Mouse (Mus musculus): ENCODE data around the gene Tgfbr3l.
A peak's percentile ranks its signal among the peaks of the same experiment; 100 is the strongest.
"Not testable (repeated sequence)": the region's sequence is repeated elsewhere in the genome, so short reads cannot be mapped to it uniquely, and the experiment has no call there.

Tgfbr3l gene

DNA sequence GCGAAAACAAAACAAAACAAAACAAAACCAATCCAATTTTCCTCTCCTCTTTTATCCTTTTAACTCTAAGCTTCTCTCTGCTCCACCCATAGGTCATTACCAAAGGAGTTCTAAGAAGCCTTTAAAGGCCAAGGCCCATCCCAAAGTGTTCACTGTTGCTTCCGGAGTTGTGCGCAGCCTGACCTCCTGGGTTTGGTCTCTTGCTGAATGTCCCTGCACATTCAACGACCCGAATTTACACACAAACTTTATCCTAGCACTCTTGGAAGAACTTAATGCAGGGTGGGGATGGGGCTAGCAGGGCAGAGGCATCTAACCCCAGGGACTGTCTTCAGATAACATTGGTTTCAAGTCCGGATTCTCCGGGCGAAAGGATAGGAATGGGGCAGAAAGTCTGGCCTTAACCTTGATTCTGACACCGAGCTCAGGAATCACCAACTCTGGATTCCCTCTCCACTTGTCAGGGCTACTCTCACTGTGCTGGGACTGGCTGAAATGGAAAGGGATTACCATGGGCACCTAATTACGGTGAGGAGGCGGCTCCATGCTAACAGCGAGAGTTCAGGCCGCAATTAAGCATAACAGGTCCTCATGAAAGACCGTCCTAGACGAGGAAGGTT, 10.1 kb upstream of the Tgfbr3l start:
- DNase-seq (ENCODE audit: low read depth in 1 of 2, low spot score in 2 of 2): no peak

DNA sequence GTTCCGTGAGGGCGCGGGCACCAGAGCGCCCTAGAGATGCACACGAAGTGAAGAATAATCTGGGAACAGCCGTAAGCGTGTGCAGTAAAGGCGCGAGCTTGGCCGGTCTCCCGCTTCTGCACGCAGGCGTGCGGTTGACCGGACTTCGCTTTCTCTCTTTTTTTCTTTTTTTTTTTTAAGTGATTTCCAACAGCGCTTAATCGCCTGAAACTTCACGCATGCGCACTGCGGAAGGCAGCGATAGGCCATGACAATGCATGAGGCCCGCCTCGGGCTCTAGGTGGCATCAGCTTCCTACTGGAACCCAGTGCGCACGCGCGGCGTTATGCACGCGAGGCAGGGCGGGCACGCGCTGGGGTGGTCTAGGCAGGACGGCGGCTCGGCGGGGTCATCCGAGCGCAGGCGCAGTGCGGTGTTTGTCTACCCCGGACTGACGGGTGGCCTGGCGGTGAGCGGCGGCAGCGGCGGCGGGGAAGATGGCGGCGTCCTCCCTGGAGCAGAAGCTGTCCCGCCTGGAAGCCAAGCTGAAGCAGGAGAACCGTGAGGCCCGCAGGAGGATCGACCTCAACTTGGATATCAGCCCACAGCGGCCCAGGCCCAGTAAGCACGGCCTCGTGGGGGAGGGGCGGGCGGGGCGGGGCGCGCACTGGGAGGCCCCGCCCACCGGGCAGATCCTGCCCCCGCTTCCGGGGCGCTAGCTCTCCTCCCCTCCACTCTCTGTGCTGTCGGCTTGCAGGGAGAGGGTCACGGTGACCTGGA, 9.4 kb upstream of the Tgfbr3l start, which contains the start of the genes Map2k7 and Gm49320:
Gene Map2k7 (plus strand): TSS at position 307 of the 759 bp plus-strand sequence.
Gene Gm49320 (plus strand): TSS at position 432 of the 759 bp plus-strand sequence.
- peak; percentile 96 to 98 for DNase-seq (ENCODE audit: low read depth in 1 of 2, low spot score in 2 of 2)

DNA sequence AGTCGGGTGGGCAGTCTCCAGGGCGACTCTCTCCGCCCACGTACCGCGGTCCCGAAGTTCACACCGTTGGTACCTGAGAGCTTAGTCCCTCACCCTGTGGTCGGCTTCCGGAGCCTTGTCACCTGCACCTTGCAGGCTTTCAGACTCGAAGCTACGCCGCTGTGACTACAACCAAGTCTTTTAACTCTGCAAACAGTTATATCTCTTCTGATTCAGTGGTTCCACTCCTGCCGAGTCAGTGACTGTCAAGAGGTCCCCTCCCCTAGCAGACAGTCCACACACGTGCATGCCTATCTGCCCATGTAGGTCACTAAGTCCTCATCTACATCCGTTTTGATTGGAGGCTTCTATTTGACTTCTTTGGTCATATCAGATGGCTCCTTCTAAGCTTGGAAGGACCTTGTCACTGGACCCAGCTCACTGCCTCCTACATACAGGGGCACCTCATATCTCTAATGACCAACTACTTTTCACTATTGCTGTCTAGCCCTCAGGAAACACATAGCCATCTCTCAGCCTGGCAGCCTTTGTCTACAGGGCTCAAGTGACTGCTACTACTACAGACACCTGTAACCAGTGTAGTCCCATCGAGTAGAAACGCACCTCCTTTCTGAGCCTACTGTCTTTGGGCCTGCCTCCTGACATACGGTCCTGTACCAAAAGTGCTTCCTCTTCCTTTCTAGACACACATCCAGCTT, 8.7 kb upstream of the Tgfbr3l start:
- no peak for DNase-seq (ENCODE audit: low read depth in 1 of 2, low spot score in 2 of 2)

- DNase-seq (ENCODE audit: low read depth in 1 of 2, low spot score in 2 of 2): no peak
These were observed 3.0 kb upstream of the Tgfbr3l start for GRCm38 (mm10) chr8:4245061-4245460.

GRCm38 (mm10) chr8:4245737-4246136, 2.3 kb upstream of the Tgfbr3l start:
- no peak for DNase-seq (ENCODE audit: low read depth in 1 of 2, low spot score in 2 of 2)

GRCm38 (mm10) chr8:4247241-4247640, 773 bp upstream of the Tgfbr3l start:
- DNase-seq (ENCODE audit: low read depth in 1 of 2, low spot score in 2 of 2): no peak

DNA sequence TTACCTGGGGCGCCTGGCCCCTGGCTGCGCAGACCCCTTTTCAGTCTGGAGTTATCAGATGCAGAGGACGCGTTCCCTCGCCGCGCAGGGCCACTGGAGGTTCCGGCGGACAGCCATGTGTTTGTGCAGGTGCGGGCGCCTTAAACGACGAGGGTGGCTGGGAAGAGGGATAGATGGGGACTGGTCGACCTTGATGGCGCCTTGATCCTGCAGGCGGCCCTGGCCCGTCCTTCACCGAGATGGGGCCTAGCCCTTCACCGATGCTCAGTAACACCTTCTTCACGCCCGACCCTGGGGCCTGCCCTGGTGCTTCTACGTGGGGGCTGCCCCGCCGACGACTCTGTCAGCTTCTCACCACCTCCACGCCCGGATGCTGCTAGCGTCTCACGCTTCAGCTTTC, 1.2 kb downstream of the Tgfbr3l start:
- no peak for DNase-seq (ENCODE audit: low read depth in 1 of 2, low spot score in 2 of 2)

DNA sequence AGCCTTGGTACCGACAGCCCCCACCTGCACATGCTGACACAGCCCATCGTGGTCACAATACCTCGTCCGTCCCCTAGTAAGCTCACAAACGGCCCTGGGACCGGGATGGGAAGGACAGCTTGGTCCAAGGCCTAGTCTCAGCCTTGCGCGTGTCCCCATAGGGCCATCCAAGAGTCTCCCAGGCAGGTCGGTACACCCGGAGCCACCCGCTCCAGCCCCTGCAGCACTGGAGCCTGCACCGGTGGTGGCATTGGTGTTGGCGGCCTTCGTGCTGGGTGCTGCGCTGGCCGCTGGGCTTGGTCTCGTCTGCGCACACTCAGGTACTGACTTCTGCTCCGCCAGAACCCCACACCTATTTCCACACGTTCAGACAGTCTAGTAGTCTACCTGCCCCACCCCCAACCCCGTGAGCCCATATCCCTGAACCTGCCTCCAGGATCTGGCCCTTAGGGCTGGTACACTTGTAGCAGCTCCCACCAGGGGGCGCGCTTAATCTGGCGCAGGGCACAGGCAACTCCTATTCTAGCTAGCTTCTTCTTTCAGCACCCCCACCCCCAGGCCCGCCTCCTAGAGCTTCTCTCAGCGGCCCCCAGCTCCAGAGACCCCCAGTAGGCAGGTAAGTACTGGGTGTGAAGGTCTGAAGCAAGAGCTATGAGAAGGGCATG, 2.4 kb downstream of the Tgfbr3l start:
- DNase-seq (ENCODE audit: low read depth in 1 of 2, low spot score in 2 of 2): peak; percentile 46 to 74

GRCm38 (mm10) chr8:4252116-4252760, 4.2 kb downstream of the Tgfbr3l start:
- no peak for DNase-seq (ENCODE audit: low read depth in 1 of 2, low spot score in 2 of 2)

GRCm38 (mm10) chr8:4252934-4253841, 5.2 kb downstream of the Tgfbr3l start, which contains the start of gene Snapc2:
Snapc2 (plus strand) TSS chr8:4253080.
- peak; percentile 75 to 88 for DNase-seq (ENCODE audit: low read depth in 1 of 2, low spot score in 2 of 2)

DNA sequence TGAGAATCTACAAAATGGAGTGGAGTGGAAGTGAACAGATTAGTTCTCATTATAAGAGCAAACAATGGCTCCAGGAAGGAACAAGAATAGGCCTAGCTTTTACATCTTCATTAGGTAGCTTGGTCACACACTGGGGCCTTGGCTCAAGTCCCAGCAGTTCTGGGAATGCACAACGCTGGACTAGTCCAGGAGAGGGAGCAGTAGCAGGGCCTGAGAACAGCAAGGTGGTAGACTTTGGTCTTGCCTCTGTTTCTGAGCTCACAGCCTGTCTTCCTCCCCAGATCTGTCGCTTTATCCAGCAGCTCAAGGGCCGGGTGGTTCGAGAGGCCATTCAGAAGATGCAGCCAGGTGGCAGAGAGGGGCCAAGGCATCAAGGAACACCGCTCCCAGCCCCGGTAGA, 6.0 kb downstream of the Tgfbr3l start:
- no peak for DNase-seq (ENCODE audit: low read depth in 1 of 2, low spot score in 2 of 2)

DNA sequence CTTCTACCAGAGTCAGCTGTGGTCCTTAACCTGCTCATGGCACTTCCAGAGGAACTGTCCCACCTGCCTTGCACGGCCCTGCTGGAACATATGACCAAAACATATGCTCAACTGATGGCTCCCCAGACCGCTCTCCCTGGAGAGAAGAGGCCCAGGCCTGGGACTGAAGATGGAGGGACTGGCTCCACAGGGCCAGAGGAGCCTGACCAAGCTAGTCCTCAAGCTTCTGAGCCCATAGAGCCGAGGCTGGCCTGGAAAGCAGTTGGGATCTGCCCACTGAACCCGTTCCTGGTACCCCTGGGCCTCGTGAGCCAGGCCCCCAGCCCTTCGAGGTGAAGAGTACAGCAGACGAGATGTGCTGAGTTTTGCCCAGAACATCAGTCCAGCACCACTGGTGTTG, 7.5 kb downstream of the Tgfbr3l start:
- not testable (repeated sequence) for DNase-seq (ENCODE audit: low read depth in 1 of 2, low spot score in 2 of 2)

DNA sequence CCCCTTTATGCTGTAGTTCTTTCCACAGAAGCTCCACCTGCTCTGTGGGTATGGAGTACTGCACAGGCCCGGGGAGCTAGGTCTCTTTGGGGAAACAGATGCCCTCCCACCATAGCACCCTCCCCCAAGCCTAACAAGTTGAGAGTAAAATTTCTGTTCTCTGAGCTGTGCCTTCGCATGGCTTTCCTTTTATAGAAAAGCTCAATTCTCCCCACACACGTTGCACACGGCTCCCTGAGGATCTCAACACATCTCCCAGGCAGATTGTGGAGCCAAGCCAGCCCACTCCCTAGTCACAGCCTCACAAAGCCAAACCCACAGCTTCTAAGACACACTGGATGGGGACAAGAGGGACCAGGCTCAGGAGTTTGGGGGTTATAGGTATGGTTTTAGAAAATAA, 8.9 kb downstream of the Tgfbr3l start:
- no peak for DNase-seq (ENCODE audit: low read depth in 1 of 2, low spot score in 2 of 2)

GRCm38 (mm10) chr8:4257350-4257749, 9.3 kb downstream of the Tgfbr3l start:
- no peak for DNase-seq (ENCODE audit: low read depth in 1 of 2, low spot score in 2 of 2)

GRCm38 (mm10) chr8:4258233-4258632, 10.2 kb downstream of the Tgfbr3l start:
- peak; percentile 45 to 62 for DNase-seq (ENCODE audit: low read depth in 1 of 2, low spot score in 2 of 2)

DNA sequence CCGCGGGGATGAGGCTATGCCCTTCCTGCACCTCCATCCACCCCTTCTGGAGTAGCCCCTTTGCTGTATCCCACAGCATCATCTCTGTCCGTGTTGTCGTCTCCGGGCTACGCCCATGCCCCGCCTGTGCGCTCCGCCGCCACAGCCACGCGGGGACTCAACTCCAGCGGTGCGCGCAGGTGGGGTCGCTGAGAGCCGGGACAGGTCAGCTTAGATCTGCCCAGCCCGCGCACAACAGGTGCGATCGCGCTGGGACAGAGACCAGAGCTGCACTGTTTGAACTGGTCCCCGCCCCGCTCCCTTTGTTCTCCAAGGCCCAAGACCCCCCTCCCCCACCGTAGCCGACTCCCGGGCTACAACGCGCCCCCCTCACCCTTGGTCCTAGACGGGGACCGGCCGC, 10.7 kb downstream of the Tgfbr3l start:
- DNase-seq (ENCODE audit: low read depth in 1 of 2, low spot score in 2 of 2): no peak

DNA sequence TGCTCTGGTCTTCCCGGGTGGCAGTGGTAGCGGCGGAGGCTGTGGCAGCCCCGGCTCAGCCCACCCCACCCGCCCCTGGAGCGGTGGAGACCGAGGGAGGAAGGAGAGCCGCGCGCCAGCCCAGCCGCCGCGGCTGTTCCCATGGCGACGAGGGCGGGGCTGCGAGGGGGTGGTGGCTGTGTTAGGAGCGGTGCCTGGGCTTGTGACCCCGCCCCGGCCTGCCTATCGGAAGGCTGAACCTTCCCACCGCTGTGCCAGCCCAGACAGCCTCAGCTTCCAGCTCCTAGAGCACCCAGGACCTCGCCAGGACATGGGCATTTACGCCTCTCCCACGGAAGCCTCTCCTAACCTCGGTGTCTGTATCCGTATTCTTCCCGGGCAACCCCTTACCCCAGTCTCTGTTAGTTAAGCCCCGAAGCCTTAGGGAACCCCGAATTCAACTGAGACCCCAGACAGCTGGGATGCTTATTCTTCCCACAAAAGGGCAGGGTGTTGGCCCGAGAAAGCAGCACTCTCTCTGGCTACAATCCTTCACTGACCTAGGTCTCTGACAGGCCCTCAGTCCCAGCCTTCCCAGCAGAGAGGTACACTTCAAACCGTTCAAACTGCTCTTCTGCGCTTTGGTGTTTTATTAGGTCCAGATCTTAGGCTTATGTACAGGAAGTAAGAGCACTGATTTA, 11.3 kb downstream of the Tgfbr3l start, which contains the start of gene Ctxn1:
Gene Ctxn1 (minus strand): TSS at position 150 of the 680 bp plus-strand sequence.
- DNase-seq (ENCODE audit: low read depth in 1 of 2, low spot score in 2 of 2): peak; percentile 57 to 78

DNA sequence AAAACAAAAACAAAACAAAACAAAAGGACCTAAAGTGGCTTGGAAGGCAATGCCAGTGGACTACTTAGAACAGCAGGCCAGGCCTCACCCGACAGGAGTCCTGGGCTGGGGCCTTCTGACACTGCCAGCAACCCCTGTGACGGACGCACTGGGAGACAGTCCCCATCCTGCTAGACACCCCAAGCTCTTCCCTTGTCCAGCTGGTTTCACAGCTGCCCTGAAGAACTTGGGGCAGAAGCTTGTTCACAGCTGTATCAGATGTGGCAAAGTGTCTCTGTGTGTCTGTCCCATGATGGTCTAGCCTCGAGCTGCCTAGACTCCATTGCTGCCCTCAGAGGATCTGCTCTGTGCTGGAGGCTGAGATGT, 11.8 kb downstream of the Tgfbr3l start:
- no peak for DNase-seq (ENCODE audit: low read depth in 1 of 2, low spot score in 2 of 2)

DNA sequence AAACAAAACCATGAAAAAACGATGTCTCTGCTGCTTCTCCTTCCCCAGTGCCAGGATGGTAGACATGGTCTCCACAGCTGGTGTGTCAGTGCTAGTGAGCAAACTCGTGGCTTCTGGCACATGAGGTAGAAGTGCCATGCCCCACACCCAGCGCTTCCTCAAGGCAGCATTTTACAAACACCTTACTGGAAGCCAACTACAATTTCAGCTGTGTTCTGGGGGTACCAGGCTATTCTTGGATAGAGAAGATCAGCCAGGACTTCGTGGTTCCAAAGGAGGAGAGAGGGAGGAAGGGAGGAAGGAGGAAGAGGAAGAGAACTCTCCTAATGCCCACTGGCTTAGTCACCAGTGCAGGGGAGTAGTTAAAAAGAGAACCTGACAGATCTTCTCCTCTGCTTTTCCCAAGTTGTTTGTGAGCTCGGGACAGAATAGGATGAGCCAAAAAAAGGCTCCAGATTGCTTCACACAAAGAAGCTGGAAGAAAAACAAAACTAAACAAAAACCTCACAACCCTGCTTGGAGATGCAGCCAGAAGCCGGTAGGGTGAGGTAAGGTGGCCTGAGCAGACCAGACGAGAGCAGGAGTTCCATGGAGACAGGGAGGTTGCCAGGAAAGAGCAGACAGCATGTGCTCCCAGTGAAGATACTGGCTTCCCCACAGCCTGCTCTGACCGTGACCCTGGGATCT, 15.2 kb downstream of the Tgfbr3l start:
- no peak for DNase-seq (ENCODE audit: low read depth in 1 of 2, low spot score in 2 of 2)
